Mouse (Mus musculus): ENCODE measurements around the gene Gm4307. TPM values are rescaled to one million over a fixed set of nuclear protein-coding genes. Genes with fewer than 3 reads are reported as not detected.
"Not testable (repeated sequence)": the region's sequence is repeated elsewhere in the genome, so short reads cannot be mapped to it uniquely, and the experiment has no call there.

The Gm4307 gene
- not detected for total RNA-seq (2021)
- long read RNA-seq, experiment 1 = 0 reads
- long read RNA-seq, experiment 2 = 0 reads

DNA sequence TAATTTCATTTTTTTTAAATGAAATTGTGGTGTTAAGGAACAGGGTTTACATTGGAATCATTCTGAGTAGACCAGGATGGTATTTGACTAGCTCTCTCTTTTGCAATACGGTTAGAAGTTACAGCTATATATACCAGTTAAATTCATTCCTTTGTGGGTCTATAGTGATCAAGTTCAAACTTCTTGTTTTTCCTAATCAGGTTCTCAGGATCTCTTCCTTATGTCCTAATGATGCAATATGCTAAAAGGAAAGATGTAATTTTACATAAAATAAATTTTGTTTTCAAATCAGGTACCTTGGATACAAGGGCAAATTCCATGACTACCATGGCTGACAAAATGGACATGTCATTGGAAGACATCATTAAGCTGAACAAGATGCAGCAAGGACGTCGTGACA is at the start of gene Gm4307:
TSS of gene Gm4307 (plus strand) at position 301 of the 400 bp plus-strand sequence.
- DNase-seq = not testable (repeated sequence)

DNA sequence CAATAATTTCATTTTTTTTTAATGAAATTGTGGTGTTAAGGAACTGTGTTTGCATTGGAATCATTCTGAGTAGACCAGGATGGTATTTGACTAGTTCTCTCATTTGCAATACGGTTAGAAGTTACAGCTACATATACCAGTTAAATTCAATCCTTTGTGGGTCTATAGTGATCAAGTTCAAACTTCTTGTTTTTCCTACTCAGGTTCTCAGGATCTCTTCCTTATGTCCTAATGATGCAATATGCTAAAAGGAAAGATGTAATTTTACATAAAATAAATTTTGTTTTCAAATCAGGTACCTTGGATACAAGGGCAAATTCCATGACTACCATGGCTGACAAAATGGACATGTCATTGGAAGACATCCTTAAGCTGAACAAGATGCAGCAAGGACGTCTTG is 25.8 kb upstream of the Gm4307 start, which contains the start of gene Gm4301:
TSS of gene Gm4301 (plus strand) at position 301 of the 400 bp plus-strand sequence.
- DNase-seq = not testable (repeated sequence)

DNA sequence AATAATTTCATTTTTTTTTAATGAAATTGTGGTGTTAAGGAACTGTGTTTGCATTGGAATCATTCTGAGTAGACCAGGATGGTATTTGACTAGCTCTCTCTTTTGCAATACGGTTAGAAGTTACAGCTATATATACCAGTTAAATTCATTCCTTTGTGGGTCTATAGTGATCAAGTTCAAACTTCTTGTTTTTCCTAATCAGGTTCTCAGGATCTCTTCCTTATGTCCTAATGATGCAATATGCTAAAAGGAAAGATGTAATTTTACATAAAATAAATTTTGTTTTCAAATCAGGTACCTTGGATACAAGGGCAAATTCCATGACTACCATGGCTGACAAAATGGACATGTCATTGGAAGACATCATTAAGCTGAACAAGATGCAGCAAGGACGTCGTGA is 20.6 kb upstream of the Gm4307 start, which contains the start of gene Gm4302:
TSS of gene Gm4302 (plus strand) at position 301 of the 400 bp plus-strand sequence.
- DNase-seq = not testable (repeated sequence)

DNA sequence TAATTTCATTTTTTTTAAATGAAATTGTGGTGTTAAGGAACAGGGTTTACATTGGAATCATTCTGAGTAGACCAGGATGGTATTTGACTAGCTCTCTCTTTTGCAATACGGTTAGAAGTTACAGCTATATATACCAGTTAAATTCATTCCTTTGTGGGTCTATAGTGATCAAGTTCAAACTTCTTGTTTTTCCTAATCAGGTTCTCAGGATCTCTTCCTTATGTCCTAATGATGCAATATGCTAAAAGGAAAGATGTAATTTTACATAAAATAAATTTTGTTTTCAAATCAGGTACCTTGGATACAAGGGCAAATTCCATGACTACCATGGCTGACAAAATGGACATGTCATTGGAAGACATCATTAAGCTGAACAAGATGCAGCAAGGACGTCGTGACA is 15.5 kb upstream of the Gm4307 start, which contains the start of gene Gm4303:
TSS of gene Gm4303 (plus strand) at position 301 of the 400 bp plus-strand sequence.
- not testable (repeated sequence) for DNase-seq

DNA sequence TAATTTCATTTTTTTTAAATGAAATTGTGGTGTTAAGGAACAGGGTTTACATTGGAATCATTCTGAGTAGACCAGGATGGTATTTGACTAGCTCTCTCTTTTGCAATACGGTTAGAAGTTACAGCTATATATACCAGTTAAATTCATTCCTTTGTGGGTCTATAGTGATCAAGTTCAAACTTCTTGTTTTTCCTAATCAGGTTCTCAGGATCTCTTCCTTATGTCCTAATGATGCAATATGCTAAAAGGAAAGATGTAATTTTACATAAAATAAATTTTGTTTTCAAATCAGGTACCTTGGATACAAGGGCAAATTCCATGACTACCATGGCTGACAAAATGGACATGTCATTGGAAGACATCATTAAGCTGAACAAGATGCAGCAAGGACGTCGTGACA is 10.3 kb upstream of the Gm4307 start, which contains the start of gene Gm4305:
TSS of gene Gm4305 (plus strand) at position 301 of the 400 bp plus-strand sequence.
- DNase-seq = not testable (repeated sequence)

DNA sequence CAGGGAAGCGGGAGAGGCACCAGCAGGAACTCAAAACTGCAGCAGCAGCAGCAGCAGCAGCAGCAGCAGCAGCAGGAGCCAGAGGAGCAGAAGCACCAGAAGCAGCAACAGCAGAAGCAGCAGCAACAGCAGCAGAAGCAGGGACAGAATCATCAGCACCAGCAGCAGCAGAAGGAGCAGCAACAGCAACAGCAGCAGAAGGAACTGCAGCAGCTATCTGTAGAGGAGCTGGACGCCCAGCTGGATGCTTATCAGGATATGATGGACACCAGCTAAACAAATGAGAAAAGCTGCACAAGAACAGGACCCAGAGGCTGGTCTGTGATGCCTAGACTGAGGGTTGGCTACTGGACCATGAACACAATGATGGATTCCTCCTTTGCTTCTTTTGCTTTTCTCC is 4.3 kb upstream of the Gm4307 start:
- DNase-seq = peak; percentile 1

DNA sequence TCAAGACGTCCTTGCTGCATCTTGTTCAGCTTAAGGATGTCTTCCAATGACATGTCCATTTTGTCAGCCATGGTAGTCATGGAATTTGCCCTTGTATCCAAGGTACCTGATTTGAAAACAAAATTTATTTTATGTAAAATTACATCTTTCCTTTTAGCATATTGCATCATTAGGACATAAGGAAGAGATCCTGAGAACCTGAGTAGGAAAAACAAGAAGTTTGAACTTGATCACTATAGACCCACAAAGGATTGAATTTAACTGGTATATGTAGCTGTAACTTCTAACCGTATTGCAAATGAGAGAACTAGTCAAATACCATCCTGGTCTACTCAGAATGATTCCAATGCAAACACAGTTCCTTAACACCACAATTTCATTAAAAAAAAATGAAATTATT is 21.3 kb downstream of the Gm4307 start, which contains the start of gene Gm4312:
TSS of gene Gm4312 (minus strand) at position 101 of the 400 bp plus-strand sequence.
- not testable (repeated sequence) for DNase-seq

DNA sequence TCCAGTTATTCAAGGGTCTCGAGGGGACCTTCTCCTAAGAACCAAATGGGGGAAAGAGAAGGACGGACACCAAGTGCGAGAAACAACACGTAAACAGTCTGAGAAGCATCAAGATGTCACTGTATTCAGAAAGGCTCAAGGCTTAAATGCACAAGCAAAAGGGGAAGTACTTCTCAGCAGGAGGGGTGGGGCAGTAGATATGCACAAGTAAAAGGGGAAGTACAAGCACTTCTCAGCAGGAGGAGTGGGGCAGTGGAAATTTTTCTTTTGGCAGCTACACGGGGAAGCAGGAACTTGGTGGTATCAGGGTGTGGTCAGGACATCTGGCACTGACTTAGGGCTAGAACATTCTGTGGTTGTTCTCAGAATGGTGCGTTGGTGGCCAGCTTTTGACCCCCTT is 41.2 kb downstream of the Gm4307 start:
- DNase-seq = not testable (repeated sequence)

Other genes starting within 250 kb of the Gm4307 start
- gene Gm4301, start 25.7 kb upstream of the Gm4307 start, total RNA-seq (2021) = not detected
- not detected for gene Gm4302, start 20.5 kb upstream of the Gm4307 start, total RNA-seq (2021)
- not detected for gene Gm4303, start 15.4 kb upstream of the Gm4307 start, total RNA-seq (2021)
- gene Gm4305, start 10.2 kb upstream of the Gm4307 start, total RNA-seq (2021) = not detected
- not detected for gene Gm4312, start 21.2 kb downstream of the Gm4307 start, total RNA-seq (2021)
- 10 to 100 TPM; 21.3 to 22.0 TPM for gene Tmtc3, start 126.0 kb downstream of the Gm4307 start, total RNA-seq (2021)
- 1 to 10 TPM; 6.5 to 7.9 TPM for gene Cep290, start 126.2 kb downstream of the Gm4307 start, total RNA-seq (2021)
- gene 4930430F08Rik, start 229.1 kb downstream of the Gm4307 start, total RNA-seq (2021) = 1 to 10 TPM; 9.4 to 9.5 TPM
- not detected for gene 1700017N19Rik, start 229.1 kb downstream of the Gm4307 start, total RNA-seq (2021)

Measured in adrenal gland, postnatal 10 days (tissue).